Mouse (Mus musculus): ENCODE measurements around the gene Blzf1. TPM values are rescaled to one million over a fixed set of nuclear protein-coding genes. Genes with fewer than 3 reads are reported as not detected.

Blzf1 gene
- polyA plus RNA-seq, 1 experiment, result 1.1 TPM

DNA sequence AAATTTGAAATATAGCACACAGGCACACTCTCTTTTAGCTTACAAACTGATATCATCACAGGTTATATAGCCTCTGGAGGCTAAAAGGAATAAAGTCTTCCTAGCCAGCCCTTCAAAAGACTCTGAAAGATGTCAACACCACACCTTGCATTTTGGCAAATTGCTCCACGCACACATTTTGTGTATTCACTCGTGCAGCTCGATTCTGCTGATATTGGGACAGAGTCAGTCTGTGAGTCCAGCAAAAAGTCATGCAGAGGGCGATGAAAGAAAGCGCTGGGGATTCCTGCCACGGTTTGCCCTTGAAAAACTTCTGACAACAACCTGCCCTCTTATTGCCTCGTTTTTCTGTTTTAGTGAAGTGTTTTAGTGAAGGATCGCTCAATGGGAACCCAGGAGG is 59.8 kb downstream of the Blzf1 start:
- Histone ChIP-seq H3K27me3 (ENCODE audit: control insufficient read depth, insufficient read depth, low read length) (no peaks in the 10 kb centered on the region), H3K36me3 (ENCODE audit: control insufficient read depth, insufficient read depth, low read length) (no peaks in the 10 kb centered on the region), H3K4me1 (ENCODE audit: control insufficient read depth, insufficient read depth, insufficient read length, low read length) (peaks cover 6% of the 10 kb centered on the region; the same call in 1 of the 2 replicates), H3K27ac (ENCODE audit: insufficient read depth, low read depth, low read length) (peak overlapping the region; percentile 95; the same call in 1 of the 2 replicates), H3K4me3 (ENCODE audit: low read depth, low read length) (0 out of 2 replicates have a peak overlapping the region, but pooled peaks have one; percentile 44)
- TF ChIP-seq POLR2A (IDR thresholded peaks at IDR 0.05; ENCODE audit: low read depth, low read length) (no peak), CTCF (IDR thresholded peaks at IDR 0.05; ENCODE audit: extremely low read depth, insufficient read length, insufficient replicate concordance, low read depth, low read length) (no peak)
- 43% methylated on average over 8 of the region's 8 CpGs for WGBS

DNA sequence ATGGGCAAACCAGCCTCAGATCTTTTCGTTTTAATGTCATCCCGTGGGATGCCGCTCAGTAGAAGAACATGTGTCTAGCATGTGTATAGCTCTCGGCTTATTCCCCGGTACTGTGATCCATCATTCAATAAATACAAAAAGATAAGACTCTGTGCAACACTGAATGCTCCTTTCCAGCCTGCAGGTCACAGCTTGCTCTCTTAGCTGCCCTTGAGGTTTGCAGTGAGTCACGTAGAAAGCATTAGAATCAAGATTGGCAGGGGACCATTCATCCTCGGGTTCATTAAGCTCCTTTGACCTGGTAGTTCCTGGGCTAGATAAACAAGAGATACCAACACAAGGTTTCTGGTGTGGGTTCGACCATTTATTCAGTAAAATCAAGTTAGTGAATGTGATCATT is 64.5 kb downstream of the Blzf1 start:
- TF ChIP-seq POLR2A (IDR thresholded peaks at IDR 0.05; ENCODE audit: low read depth, low read length), result no peak
- TF ChIP-seq CTCF (IDR thresholded peaks at IDR 0.05; ENCODE audit: extremely low read depth, insufficient read length, insufficient replicate concordance, low read depth, low read length), result no peak
- 62% methylated on average over 8 of the region's 8 CpGs for WGBS
- Histone ChIP-seq H3K4me3 (ENCODE audit: low read depth, low read length) (no peak overlapping the region), H3K27me3 (ENCODE audit: control insufficient read depth, insufficient read depth, low read length) (no peaks in the 10 kb centered on the region), H3K36me3 (ENCODE audit: control insufficient read depth, insufficient read depth, low read length) (no peaks in the 10 kb centered on the region), H3K4me1 (ENCODE audit: control insufficient read depth, insufficient read depth, insufficient read length, low read length) (peaks cover 2% of the 10 kb centered on the region; the same call in 1 of the 2 replicates), H3K27ac (ENCODE audit: insufficient read depth, low read depth, low read length) (no peak overlapping the region)

DNA sequence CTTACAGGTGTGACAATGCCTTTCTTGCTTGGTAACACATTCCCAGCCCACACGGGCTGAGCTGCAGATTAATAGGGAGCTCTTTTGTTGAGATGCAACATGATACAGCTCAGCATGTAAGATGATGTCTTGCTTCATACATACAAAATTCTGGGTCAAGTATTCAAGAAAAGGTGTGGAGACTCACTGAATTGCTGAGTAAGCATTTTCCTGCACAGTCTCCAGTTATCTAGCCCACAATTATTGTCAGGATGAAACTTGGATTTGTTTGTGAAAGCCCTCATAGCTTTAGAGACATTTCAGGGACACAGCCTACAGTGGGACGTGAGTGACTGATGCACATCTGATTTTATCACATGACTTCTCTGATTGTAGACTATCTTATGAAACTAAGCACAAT is 65.8 kb downstream of the Blzf1 start:
- H3K36me3 ChIP-seq (ENCODE audit: control insufficient read depth, insufficient read depth, low read length), result no peaks in the 10 kb centered on the region
- H3K27me3 ChIP-seq (ENCODE audit: control insufficient read depth, insufficient read depth, low read length), result no peaks in the 10 kb centered on the region
- H3K27ac ChIP-seq (ENCODE audit: insufficient read depth, low read depth, low read length), result no peak overlapping the region
- 76% methylated on average over 2 of the region's 2 CpGs for WGBS
- TF ChIP-seq POLR2A (IDR thresholded peaks at IDR 0.05; ENCODE audit: low read depth, low read length), result no peak
- H3K4me3 ChIP-seq (ENCODE audit: low read depth, low read length), result no peak overlapping the region
- H3K4me1 ChIP-seq (ENCODE audit: control insufficient read depth, insufficient read depth, insufficient read length, low read length), result no peaks in the 10 kb centered on the region

Other genes starting within 250 kb of the Blzf1 start
- gene Sell, start 245.5 kb downstream of the Blzf1 start, polyA plus RNA-seq (2012; rRNA removed), result 0.70 and 0.75 TPM in 2 replicates
- 0.63 and 1.0 TPM in 2 replicates for gene Selp, start 192.2 kb downstream of the Blzf1 start, polyA plus RNA-seq (2012; rRNA removed)
- gene F5, start 155.7 kb downstream of the Blzf1 start, polyA plus RNA-seq (2012; rRNA removed), result 0.23 and 1.2 TPM in 2 replicates
- 7.2 and 7.4 TPM in 2 replicates for gene Slc19a2, start 58.4 kb downstream of the Blzf1 start, polyA plus RNA-seq (2012; rRNA removed)
- 0.51 and 1.4 TPM in 2 replicates for gene Ccdc181, start 31.9 kb downstream of the Blzf1 start, polyA plus RNA-seq (2012; rRNA removed)
- 1.6 and 1.9 TPM in 2 replicates for gene Nme7, start 3.4 kb downstream of the Blzf1 start, polyA plus RNA-seq (2012; rRNA removed)
- gene Atp1b1, start 150.9 kb upstream of the Blzf1 start, polyA plus RNA-seq (2012; rRNA removed), result 204 and 369 TPM in 2 replicates